Mouse (Mus musculus) embryonic facial prominence, embryonic 14.5 days (tissue): ENCODE measurements around the gene 1700025B11Rik. TPM values are rescaled to one million over a fixed set of nuclear protein-coding genes. Genes with fewer than 3 reads are reported as not detected.

Source experiments
- ATAC-seq: fragments of 200-750 bp; cut with Nextera tagmentation; 2 replicates; pipeline ENCODE4 v1.8.0; 2017; ENCODE audit warnings: low read depth, moderate number of reproducible peaks, moderate TSS enrichment
- DNase-seq: peaks from one replicate; pipeline ENCODE4 v3.0.0-alpha.2; 2015; ENCODE audit warnings: low spot score
- H3K27ac ChIP-seq: fragments of 300-500 bp; sonication (generic); replicated peaks from 2 replicates; pipeline ENCODE4 v1.5.1; 2014; ENCODE audit warnings: low read depth, mild to moderate bottlenecking, low read length, moderate library complexity
- H3K27me3 ChIP-seq: fragments of 300-500 bp; sonication (generic); replicated peaks from 2 replicates; pipeline ENCODE4 v1.6.1; 2014; ENCODE audit warnings: low read length; ENCODE audit not compliant: control insufficient read depth, insufficient read depth
- H3K36me3 ChIP-seq: fragments of 300-500 bp; sonication (generic); 2 replicates; pipeline ENCODE4 v1.6.1; 2014; ENCODE audit warnings: low read length, mixed read lengths; ENCODE audit not compliant: control insufficient read depth, insufficient read depth
- H3K4me1 ChIP-seq: fragments of 300-500 bp; sonication (generic); 2 replicates; pipeline ENCODE4 v1.6.1; 2014; ENCODE audit warnings: antibody characterized with exemption, low read length; ENCODE audit not compliant: control insufficient read depth, insufficient read depth
- H3K4me2 ChIP-seq: fragments of 300-500 bp; sonication (generic); 2 replicates; pipeline ENCODE4 v1.6.1; 2014; ENCODE audit warnings: low read depth, mild to moderate bottlenecking, low read length, moderate library complexity, mixed read lengths
- H3K4me3 ChIP-seq: fragments of 300-500 bp; sonication (generic); 2 replicates; pipeline ENCODE4 v1.5.1; 2014; ENCODE audit warnings: low read depth, mild to moderate bottlenecking, low read length
- H3K9ac ChIP-seq: fragments of 300-500 bp; sonication (generic); 2 replicates; pipeline ENCODE4 v1.6.1; 2014; ENCODE audit warnings: low read depth, mild to moderate bottlenecking, low read length, moderate library complexity, mixed read lengths
- H3K9me3 ChIP-seq: fragments of 300-500 bp; sonication (generic); 2 replicates; pipeline ENCODE4 v1.6.1; 2016; ENCODE audit warnings: low read length; ENCODE audit not compliant: control insufficient read depth
- WGBS: fragments of 180-500 bp; shearing (Covaris S2); extraction: QIAGEN DNeasy Blood & Tissue Kit; methylation state at CpG from one replicate; pipeline ENCODE4 v1.1.7; 2014; 5-methylcytosine and 5-hydroxymethylcytosine counted together
- polyA plus RNA-seq: library from polyadenylated mRNA; unstranded; fragments of >200 nt; fragmentation: Nextera tagmentation; extraction: Ambion mirVana; gene quantifications from 2 replicates; pipeline ENCODE4 v1.2.1, GENCODE M21; 2014

1700025B11Rik gene
- not detected in 2 replicates for polyA plus RNA-seq

DNA sequence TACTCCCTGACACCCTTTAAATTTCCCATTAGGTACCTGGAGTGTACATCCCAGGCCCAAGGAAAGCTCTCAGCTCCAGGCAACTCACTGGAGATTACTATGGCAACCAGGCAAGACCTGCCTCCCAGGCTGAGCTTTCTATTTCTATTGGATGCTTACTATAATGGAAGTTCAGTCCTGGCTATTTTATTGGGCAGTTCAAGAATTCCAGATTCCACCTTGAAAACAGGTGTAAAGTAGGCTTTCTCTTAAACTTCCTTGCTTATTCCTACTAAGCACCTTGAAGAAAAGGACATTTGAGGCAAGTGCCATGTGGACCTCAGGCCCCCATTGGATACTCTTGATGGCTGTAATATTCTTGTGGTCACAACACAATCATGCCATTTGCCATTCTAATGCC is at the start of gene 1700025B11Rik:
Gene 1700025B11Rik (minus strand): TSS at position 101 of the 400 bp plus-strand sequence.
- Histone ChIP-seq H3K36me3 (no peaks in the 10 kb centered on the region), H3K4me2 (no peak within 1 kb of the TSS), H3K9me3 (no peaks in the 10 kb centered on the region), H3K27ac (no peak within 1 kb of the TSS), H3K4me1 (no peaks in the 10 kb centered on the region), H3K9ac (no peak within 1 kb of the TSS), H3K4me3 (no peak within 1 kb of the TSS), H3K27me3 (no peaks in the 10 kb centered on the region)
- DNase-seq (no peak), ATAC-seq (no peak)

DNA sequence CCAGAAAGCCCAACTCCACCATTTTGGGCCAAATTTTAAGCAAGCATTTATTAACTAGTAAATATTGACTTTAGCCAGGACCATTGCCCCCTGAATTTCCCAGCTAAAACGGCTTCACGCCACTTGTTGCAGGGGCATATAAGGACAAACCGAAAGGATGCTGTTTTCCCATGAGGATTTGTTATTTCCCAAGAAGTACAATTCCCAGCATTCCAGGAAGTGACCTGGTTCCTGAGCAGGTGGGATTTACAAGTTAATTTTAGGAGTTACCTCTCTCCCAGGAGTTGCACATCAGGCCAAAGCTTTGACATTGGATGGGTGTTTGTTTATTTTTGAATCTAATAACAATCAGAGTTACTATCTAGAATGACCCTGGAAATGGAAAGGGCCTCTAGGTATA is 44.4 kb upstream of the 1700025B11Rik start:
- Histone ChIP-seq H3K27ac (no peak overlapping the region), H3K9ac (no peak overlapping the region), H3K36me3 (no peaks in the 10 kb centered on the region), H3K9me3 (no peaks in the 10 kb centered on the region), H3K4me2 (no peak overlapping the region), H3K4me3 (no peak overlapping the region), H3K4me1 (no peaks in the 10 kb centered on the region), H3K27me3 (no peaks in the 10 kb centered on the region)
- DNase-seq (no peak), ATAC-seq (no peak)
- WGBS: 93% methylated on average over 3 of the region's 3 CpGs

DNA sequence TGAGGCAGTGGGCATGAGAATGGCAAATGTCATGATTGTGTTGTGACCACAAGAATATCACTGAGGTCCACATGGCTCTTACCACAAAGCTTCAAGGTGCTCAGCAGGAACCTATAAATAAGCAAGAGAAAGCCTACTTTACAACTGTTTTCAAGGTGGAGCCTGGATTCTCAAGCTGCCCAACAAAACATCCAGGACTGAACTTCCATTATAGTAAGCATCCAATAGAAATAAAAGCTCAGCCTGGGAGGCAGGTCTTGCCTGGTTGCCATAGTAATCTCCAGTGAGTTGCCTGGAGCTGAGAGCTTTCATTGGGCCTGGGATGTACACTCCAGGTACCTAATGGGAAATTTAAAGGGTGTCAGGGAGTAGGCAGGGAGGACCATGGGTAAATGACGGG is 37.3 kb upstream of the 1700025B11Rik start, which contains the start of gene Gm36245:
Gene Gm36245 (plus strand): TSS at position 301 of the 400 bp plus-strand sequence.
- no peaks in the 10 kb centered on the region for H3K36me3 ChIP-seq
- DNase-seq: no peak
- H3K27ac ChIP-seq: no peak within 1 kb of the TSS
- H3K4me1 ChIP-seq: no peaks in the 10 kb centered on the region
- WGBS: 88% methylated on average over 1 of the region's 1 CpGs
- H3K4me3 ChIP-seq: no peak within 1 kb of the TSS
- H3K4me2 ChIP-seq: no peak within 1 kb of the TSS
- no peak for ATAC-seq
- no peaks in the 10 kb centered on the region for H3K27me3 ChIP-seq
- H3K9me3 ChIP-seq: no peaks in the 10 kb centered on the region
- H3K9ac ChIP-seq: no peak within 1 kb of the TSS

DNA sequence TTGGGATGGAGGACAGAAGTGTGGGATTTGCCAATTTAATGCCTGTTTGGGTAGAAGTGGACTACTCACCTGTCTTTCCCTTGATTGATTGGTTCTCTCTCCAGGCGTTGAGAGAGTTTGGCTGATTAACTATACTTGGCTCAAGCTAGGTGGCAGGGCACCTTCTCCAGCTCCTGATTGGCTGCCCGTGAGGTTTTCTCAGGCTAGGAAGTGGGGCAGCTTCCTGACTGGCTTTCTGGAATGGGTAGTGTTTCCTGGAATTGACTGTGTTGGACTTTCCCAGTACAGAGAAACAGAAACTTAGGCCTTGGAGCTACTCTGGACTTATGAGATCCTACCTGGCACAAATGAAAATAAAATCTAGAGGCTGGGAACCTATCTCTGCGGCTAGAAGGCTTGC is 36.7 kb upstream of the 1700025B11Rik start:
- DNase-seq (no peak), ATAC-seq (no peak)
- Histone ChIP-seq H3K4me1 (no peaks in the 10 kb centered on the region), H3K9ac (no peak overlapping the region), H3K36me3 (no peaks in the 10 kb centered on the region), H3K9me3 (no peaks in the 10 kb centered on the region), H3K4me3 (no peak overlapping the region), H3K27me3 (no peaks in the 10 kb centered on the region), H3K27ac (no peak overlapping the region), H3K4me2 (no peak overlapping the region)
- WGBS: 68% methylated on average over 3 of the region's 3 CpGs

DNA sequence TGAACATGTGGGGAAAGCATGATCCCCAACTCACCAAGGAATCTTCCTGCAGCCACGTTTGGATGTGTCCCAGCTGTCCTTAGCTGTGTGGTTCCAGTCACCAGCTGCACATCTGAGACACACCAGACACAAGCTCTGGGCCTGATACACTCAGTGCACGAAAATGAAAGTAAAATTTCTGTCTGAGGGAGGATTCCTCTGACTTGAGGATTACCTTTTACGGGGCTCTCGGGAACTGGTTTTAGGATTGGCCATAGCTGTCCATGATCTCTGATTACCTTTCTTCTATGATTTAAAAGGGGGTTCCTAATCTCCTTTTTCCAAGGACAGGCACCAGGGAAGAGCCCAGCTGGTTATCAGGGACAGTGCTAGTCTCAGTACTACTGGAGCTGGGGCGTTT is 34.3 kb upstream of the 1700025B11Rik start, which contains the start of gene Apol10b:
Gene Apol10b (minus strand): TSS at position 165 of the 400 bp plus-strand sequence.
- 59% methylated on average over 5 of the region's 5 CpGs for WGBS

DNA sequence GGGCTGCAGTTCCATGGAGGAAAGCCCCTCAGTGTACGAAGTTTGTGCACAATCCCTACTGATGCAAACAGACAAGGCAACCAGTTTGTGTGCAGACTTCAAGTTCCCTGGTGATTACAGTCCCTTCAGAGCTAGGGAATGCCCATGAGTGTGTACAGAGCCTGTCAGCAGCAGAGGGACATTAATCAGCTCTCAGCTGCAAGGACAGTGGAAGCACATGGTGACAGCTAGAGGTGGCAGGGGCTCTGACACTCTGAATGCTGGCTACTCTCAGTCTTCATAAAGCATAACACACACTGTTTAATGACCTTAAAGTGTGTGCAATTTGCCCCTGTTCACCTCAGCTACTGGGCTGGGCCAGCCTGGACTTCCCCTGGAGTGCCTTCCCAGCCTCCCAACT is 31.9 kb upstream of the 1700025B11Rik start:
- DNase-seq: no peak
- no peak overlapping the region for H3K27ac ChIP-seq
- H3K9me3 ChIP-seq: no peaks in the 10 kb centered on the region
- H3K9ac ChIP-seq: no peak overlapping the region
- H3K4me3 ChIP-seq: no peak overlapping the region
- 64% methylated on average over 1 of the region's 1 CpGs for WGBS
- ATAC-seq: no peak
- H3K27me3 ChIP-seq: no peaks in the 10 kb centered on the region
- H3K4me2 ChIP-seq: no peak overlapping the region
- no peaks in the 10 kb centered on the region for H3K4me1 ChIP-seq
- no peaks in the 10 kb centered on the region for H3K36me3 ChIP-seq

More for the DNA sequence above, 34.3 kb upstream of the 1700025B11Rik start, which contains the start of gene Apol10b:
- Histone ChIP-seq H3K9ac (no peak within 1 kb of the TSS), H3K9me3 (no peaks in the 10 kb centered on the region), H3K27me3 (no peaks in the 10 kb centered on the region), H3K4me3 (no peak within 1 kb of the TSS), H3K4me2 (no peak within 1 kb of the TSS), H3K36me3 (no peaks in the 10 kb centered on the region), H3K4me1 (no peaks in the 10 kb centered on the region), H3K27ac (no peak within 1 kb of the TSS)
- ATAC-seq: no peak
- DNase-seq: no peak

DNA sequence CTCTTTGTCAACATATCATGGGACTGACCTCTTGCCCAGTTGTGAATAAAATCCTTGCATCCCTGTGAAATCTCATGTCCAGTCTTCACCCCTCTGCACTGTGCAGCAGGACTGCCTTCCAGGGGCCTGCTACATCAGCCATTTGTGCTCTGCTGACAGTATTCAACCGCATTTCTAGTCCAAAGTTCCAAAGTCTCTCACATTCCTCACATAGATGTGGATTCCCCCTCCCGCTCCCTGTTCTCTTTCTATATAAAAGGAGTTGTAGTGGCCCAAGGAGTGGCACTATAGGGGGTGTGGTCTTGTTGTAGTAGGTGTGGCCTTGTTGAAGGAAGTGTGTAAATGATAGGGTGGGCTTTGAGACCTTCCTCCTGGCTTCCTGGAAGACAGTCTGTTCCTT is 29.2 kb upstream of the 1700025B11Rik start:
- no peak overlapping the region for H3K4me2 ChIP-seq
- 52% methylated on average over 2 of the region's 2 CpGs for WGBS
- no peaks in the 10 kb centered on the region for H3K4me1 ChIP-seq
- H3K27ac ChIP-seq: no peak overlapping the region
- ATAC-seq: no peak
- no peaks in the 10 kb centered on the region for H3K27me3 ChIP-seq
- DNase-seq: no peak
- H3K9ac ChIP-seq: no peak overlapping the region
- no peaks in the 10 kb centered on the region for H3K36me3 ChIP-seq
- H3K4me3 ChIP-seq: no peak overlapping the region
- H3K9me3 ChIP-seq: no peaks in the 10 kb centered on the region

DNA sequence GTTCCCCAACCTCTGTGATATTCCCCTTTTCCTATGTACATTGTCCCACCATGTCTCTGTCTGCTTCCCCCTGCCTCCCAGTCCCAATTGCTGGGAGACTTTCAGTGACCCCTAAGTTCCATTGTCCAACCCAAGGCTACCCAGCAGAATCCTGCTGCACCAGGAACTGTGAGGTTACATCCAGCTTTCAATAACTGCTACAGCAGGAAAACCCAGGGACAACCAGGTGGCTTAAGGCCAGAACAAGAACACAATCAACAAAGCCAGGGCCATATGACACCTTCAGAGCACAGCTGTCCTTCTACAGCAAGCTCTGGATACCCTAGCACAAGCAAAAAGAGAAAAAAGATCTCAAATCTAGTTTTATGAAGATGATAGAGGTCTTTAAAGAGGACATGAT is 27.3 kb upstream of the 1700025B11Rik start:
- Histone ChIP-seq H3K27me3 (no peaks in the 10 kb centered on the region), H3K9me3 (peaks cover 2% of the 10 kb centered on the region), H3K36me3 (no peaks in the 10 kb centered on the region), H3K4me2 (no peak overlapping the region), H3K27ac (no peak overlapping the region), H3K4me1 (no peaks in the 10 kb centered on the region), H3K4me3 (no peak overlapping the region), H3K9ac (no peak overlapping the region)
- ATAC-seq (no peak), DNase-seq (no peak)

DNA sequence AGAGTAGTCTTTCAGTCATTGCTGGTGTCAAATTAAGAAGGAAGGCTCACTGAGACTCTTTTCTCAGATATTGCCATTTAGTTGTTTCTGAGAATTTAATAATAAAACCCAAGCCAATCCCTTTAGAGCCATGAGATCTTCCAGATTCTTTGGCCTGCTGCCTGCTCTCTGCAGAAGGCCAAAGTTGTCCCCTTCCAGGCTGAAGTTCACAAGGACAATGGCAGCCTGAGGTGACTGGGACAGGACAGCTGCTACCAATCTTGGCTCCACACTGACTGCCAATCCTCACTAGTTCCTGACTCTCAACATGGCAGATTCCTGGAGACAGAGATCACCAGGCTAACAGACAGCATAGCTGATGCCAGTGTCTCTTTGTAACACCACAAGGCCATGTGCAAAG is 25.3 kb upstream of the 1700025B11Rik start:
- Histone ChIP-seq H3K4me1 (no peaks in the 10 kb centered on the region), H3K9ac (no peak overlapping the region), H3K27ac (no peak overlapping the region), H3K36me3 (no peaks in the 10 kb centered on the region), H3K27me3 (no peaks in the 10 kb centered on the region), H3K4me3 (no peak overlapping the region), H3K9me3 (peaks cover 8% of the 10 kb centered on the region), H3K4me2 (no peak overlapping the region)
- DNase-seq: no peak
- ATAC-seq: no peak
